Mouse (Mus musculus): ENCODE results near the gene Slc2a3.
A peak's percentile ranks its signal among the peaks of the same experiment; 100 is the strongest.

- TF ChIP-seq GATA1 (IDR thresholded peaks at IDR 0.05; ENCODE audit: borderline replicate concordance, low read length), result no peak
- TF ChIP-seq FLI1 (IDR thresholded peaks at IDR 0.05; ENCODE audit: low read length), result peak; percentile 53
These were observed 9.3 kb upstream of the Slc2a3 start for GRCm38 (mm10) chr6:122810615-122811279.

Data from megakaryocyte, embryonic 14.5 days (primary cell).